Mouse (Mus musculus) liver, embryonic 14.5 days (tissue): ENCODE measurements at regions not wholly inside any gene's neighbourhood (a gene's known extent, or its start where the extent isn't known, plus 50 kb on each side); places are given as distances from the start of the nearest gene placed in this dataset.
"Not testable (repeated sequence)": the region's sequence is repeated elsewhere in the genome, so short reads cannot be mapped to it uniquely, and the experiment has no call there.

Source experiments
- CTCF ChIP-seq: IDR thresholded peaks from 2 replicates; pipeline ENCODE4 v1.5.1; 2016; ENCODE audit warnings: antibody characterized with exemption, low read depth, control low read depth
- EP300 ChIP-seq: IDR thresholded peaks from 2 replicates; pipeline ENCODE4 v1.6.1; 2016; ENCODE audit warnings: antibody characterized with exemption, low read depth

GRCm38 (mm10) chr9:11441241-11441997 lies 536.8 kb upstream of the Cntn5 start:
- TF ChIP-seq CTCF, EP300: not testable (repeated sequence)
